Mouse (Mus musculus): Measurements from ENCODE around the gene Rcan1. TPM values are rescaled to one million over a fixed set of nuclear protein-coding genes. Genes with fewer than 3 reads are reported as not detected.

Rcan1 gene
- polyA plus RNA-seq, 1 experiment: 21.6 TPM

- no peak for TF ChIP-seq POLR2A (IDR thresholded peaks at IDR 0.05; ENCODE audit: borderline replicate concordance, extremely low read depth, low read depth, low read length)
- TF ChIP-seq CTCF (IDR thresholded peaks at IDR 0.05; ENCODE audit: insufficient read depth, low read length): no peak
- 81% methylated on average over 12 of the region's 12 CpGs for WGBS
- Histone ChIP-seq H3K4me1 (ENCODE audit: control insufficient read depth, insufficient read depth, low read length) (no peaks in the 10 kb centered on the region), H3K4me3 (replicated peaks; ENCODE audit: extremely low read depth, low read depth, low read length) (no peak overlapping the region)
- no peak for DNase-seq
Measured at GRCm38 (mm10) chr16:92353295-92353694, 117.4 kb downstream of the Rcan1 start.

GRCm38 (mm10) chr16:92348941-92349340, 121.7 kb downstream of the Rcan1 start:
- TF ChIP-seq CTCF (IDR thresholded peaks at IDR 0.05; ENCODE audit: insufficient read depth, low read length) (no peak), POLR2A (IDR thresholded peaks at IDR 0.05; ENCODE audit: borderline replicate concordance, extremely low read depth, low read depth, low read length) (no peak)

GRCm38 (mm10) chr16:92346297-92346916, 124.3 kb downstream of the Rcan1 start:
- DNase-seq: no peak
- H3K4me3 ChIP-seq (replicated peaks; ENCODE audit: extremely low read depth, low read depth, low read length): no peak overlapping the region
- no peak for TF ChIP-seq CTCF (IDR thresholded peaks at IDR 0.05; ENCODE audit: insufficient read depth, low read length)
- TF ChIP-seq POLR2A (IDR thresholded peaks at IDR 0.05; ENCODE audit: borderline replicate concordance, extremely low read depth, low read depth, low read length): no peak
- 73% methylated on average over 13 of the region's 13 CpGs for WGBS
- no peaks in the 10 kb centered on the region; the same call in 1 of the 2 replicates for H3K4me1 ChIP-seq (ENCODE audit: control insufficient read depth, insufficient read depth, low read length)

More at GRCm38 (mm10) chr16:92348941-92349340, 121.7 kb downstream of the Rcan1 start:
- no peak for DNase-seq
- WGBS: 62% methylated on average over 12 of the region's 12 CpGs
- H3K4me1 ChIP-seq (ENCODE audit: control insufficient read depth, insufficient read depth, low read length): no peaks in the 10 kb centered on the region; the same call in 1 of the 2 replicates
- no peak overlapping the region for H3K4me3 ChIP-seq (replicated peaks; ENCODE audit: extremely low read depth, low read depth, low read length)

GRCm38 (mm10) chr16:92345177-92345576, 125.5 kb downstream of the Rcan1 start:
- TF ChIP-seq CTCF (IDR thresholded peaks at IDR 0.05; ENCODE audit: insufficient read depth, low read length) (no peak), POLR2A (IDR thresholded peaks at IDR 0.05; ENCODE audit: borderline replicate concordance, extremely low read depth, low read depth, low read length) (no peak)
- WGBS: 23% methylated on average over 11 of the region's 11 CpGs

More at GRCm38 (mm10) chr16:92345177-92345576, 125.5 kb downstream of the Rcan1 start:
- H3K4me1 ChIP-seq (ENCODE audit: control insufficient read depth, insufficient read depth, low read length): no peaks in the 10 kb centered on the region; the same call in 1 of the 2 replicates
- no peak overlapping the region for H3K4me3 ChIP-seq (replicated peaks; ENCODE audit: extremely low read depth, low read depth, low read length)
- DNase-seq: no peak

Other genes starting within 250 kb of the Rcan1 start
- gene Kcne2, start 178.5 kb downstream of the Rcan1 start, polyA plus RNA-seq (2012; rRNA removed): 12.5 and 17.5 TPM in 2 replicates
- gene Smim11, start 169.6 kb downstream of the Rcan1 start, polyA plus RNA-seq (2012; rRNA removed): 22.4 and 22.9 TPM in 2 replicates
- gene Fam243, start 149.4 kb downstream of the Rcan1 start, polyA plus RNA-seq (2012; rRNA removed): not detected in 2 replicates
- not detected in 2 replicates for gene Kcne1, start 111.4 kb downstream of the Rcan1 start, polyA plus RNA-seq (2012; rRNA removed)
- 7.6 and 9.5 TPM in 2 replicates for gene Clic6, start 14.9 kb upstream of the Rcan1 start, polyA plus RNA-seq (2012; rRNA removed)

Measured in lung, adult 2 months (tissue).